Mouse (Mus musculus): Measurements from ENCODE around the gene Omp.
A peak's percentile ranks its signal among the peaks of the same experiment; 100 is the strongest.
"Not testable (repeated sequence)": the region's sequence is repeated elsewhere in the genome, so short reads cannot be mapped to it uniquely, and the experiment has no call there.

Gene Omp

GRCm38 (mm10) chr7:98145402-98145801, at the start of gene Omp:
TSS of gene Omp (minus strand) at chr7:98145502.
- DNase-seq (ENCODE audit: low spot score in 2 of 2): no peak

GRCm38 (mm10) chr7:98194026-98194792, 48.9 kb upstream of the Omp start:
- DNase-seq (ENCODE audit: low spot score in 2 of 2): no peak

GRCm38 (mm10) chr7:98193515-98194025, 48.3 kb upstream of the Omp start:
- no peak for DNase-seq (ENCODE audit: low spot score in 2 of 2)

- DNase-seq (ENCODE audit: low spot score in 2 of 2): peak; percentile 30 to 50
Observed at GRCm38 (mm10) chr7:98191571-98192250, 46.4 kb upstream of the Omp start.

- no peak for DNase-seq (ENCODE audit: low spot score in 2 of 2)
Observed at GRCm38 (mm10) chr7:98190578-98190977, 45.3 kb upstream of the Omp start.

GRCm38 (mm10) chr7:98189745-98190144, 44.4 kb upstream of the Omp start:
- DNase-seq (ENCODE audit: low spot score in 2 of 2): no peak

GRCm38 (mm10) chr7:98188680-98189079, 43.4 kb upstream of the Omp start:
- DNase-seq (ENCODE audit: low spot score in 2 of 2): no peak

- no peak for DNase-seq (ENCODE audit: low spot score in 2 of 2)
Observed at GRCm38 (mm10) chr7:98188238-98188637, 42.9 kb upstream of the Omp start.

GRCm38 (mm10) chr7:98187332-98187731, 42.0 kb upstream of the Omp start:
- not testable (repeated sequence) for DNase-seq (ENCODE audit: low spot score in 2 of 2)

- no peak for DNase-seq (ENCODE audit: low spot score in 2 of 2)
Observed at GRCm38 (mm10) chr7:98186637-98187036, 41.3 kb upstream of the Omp start.

- no peak for DNase-seq (ENCODE audit: low spot score in 2 of 2)
Observed at GRCm38 (mm10) chr7:98185326-98185725, 40.0 kb upstream of the Omp start.

- DNase-seq (ENCODE audit: low spot score in 2 of 2): no peak
Observed at GRCm38 (mm10) chr7:98178560-98179231, 33.4 kb upstream of the Omp start.

- peak in 1 of 2 experiments; percentile 52 for DNase-seq (ENCODE audit: low spot score in 2 of 2)
Observed at GRCm38 (mm10) chr7:98177929-98178559, 32.7 kb upstream of the Omp start, which contains the start of gene Capn5. TSS of gene Capn5 (minus strand) at chr7:98178274.

- no peak for DNase-seq (ENCODE audit: low spot score in 2 of 2)
Observed at GRCm38 (mm10) chr7:98177566-98177928, 32.2 kb upstream of the Omp start.

GRCm38 (mm10) chr7:98177071-98177485, 31.8 kb upstream of the Omp start:
- DNase-seq (ENCODE audit: low spot score in 2 of 2): no peak

GRCm38 (mm10) chr7:98176322-98177070, 31.2 kb upstream of the Omp start:
- no peak for DNase-seq (ENCODE audit: low spot score in 2 of 2)

- no peak for DNase-seq (ENCODE audit: low spot score in 2 of 2)
Observed at GRCm38 (mm10) chr7:98174883-98175755, 29.8 kb upstream of the Omp start.

GRCm38 (mm10) chr7:98173408-98173807, 28.1 kb upstream of the Omp start:
- no peak for DNase-seq (ENCODE audit: low spot score in 2 of 2)

GRCm38 (mm10) chr7:98172661-98173060, 27.4 kb upstream of the Omp start:
- DNase-seq (ENCODE audit: low spot score in 2 of 2): no peak

Data from urinary bladder, postnatal 36 days (tissue).